Mouse (Mus musculus) stomach, postnatal 0 days (tissue): ENCODE measurements around the gene Arpp21. TPM values are rescaled to one million over a fixed set of nuclear protein-coding genes. Genes with fewer than 3 reads are reported as not detected.

ENCODE experiments used
- ATAC-seq: fragments of 200-750 bp; cut with Nextera tagmentation; 2 replicates; pipeline ENCODE4 v1.8.0; 2017; ENCODE audit not compliant: low FRiP score, low TSS enrichment
- DNase-seq: peaks from one replicate; pipeline ENCODE4 v3.0.0-alpha.2; 2016; ENCODE audit warnings: low spot score
- H3K27ac ChIP-seq: fragments of 300-500 bp; sonication (generic); replicated peaks from 2 replicates; pipeline ENCODE4 v1.5.1; 2014; ENCODE audit warnings: mild to moderate bottlenecking, control low read depth
- H3K27me3 ChIP-seq: fragments of 300-500 bp; sonication (generic); 2 replicates; pipeline ENCODE4 v1.6.1; 2014; ENCODE audit warnings: low read length; ENCODE audit not compliant: control insufficient read depth, insufficient read depth
- H3K36me3 ChIP-seq: fragments of 300-500 bp; sonication (generic); 2 replicates; pipeline ENCODE4 v1.6.1; 2014; ENCODE audit warnings: low read length, mixed read lengths; ENCODE audit not compliant: control insufficient read depth, insufficient read depth
- H3K4me1 ChIP-seq: fragments of 300-500 bp; sonication (generic); replicated peaks from 2 replicates; pipeline ENCODE4 v1.6.1; 2014; ENCODE audit warnings: antibody characterized with exemption; ENCODE audit not compliant: control insufficient read depth, insufficient read depth
- H3K4me2 ChIP-seq: fragments of 300-500 bp; sonication (generic); replicated peaks from 2 replicates; pipeline ENCODE4 v1.6.1; 2014; ENCODE audit warnings: low read depth, mild to moderate bottlenecking, control low read depth, moderate library complexity
- H3K4me3 ChIP-seq: fragments of 300-500 bp; sonication (generic); 2 replicates; pipeline ENCODE4 v1.5.1; 2014; ENCODE audit warnings: low read depth, low read length, control low read depth
- H3K9ac ChIP-seq: fragments of 300-500 bp; sonication (generic); 2 replicates; pipeline ENCODE4 v1.6.1; 2014; ENCODE audit warnings: mild to moderate bottlenecking, low read length, control low read depth, mixed read lengths
- H3K9me3 ChIP-seq: fragments of 300-500 bp; sonication (generic); 2 replicates; pipeline ENCODE4 v1.6.1; 2016; ENCODE audit warnings: low read length; ENCODE audit not compliant: control insufficient read depth
- CTCF ChIP-seq: IDR thresholded peaks from 2 replicates; pipeline ENCODE4 v1.5.1; 2016; ENCODE audit warnings: antibody characterized with exemption, low read depth, mild to moderate bottlenecking, moderate library complexity
- EP300 ChIP-seq: optimal IDR thresholded peaks from 2 replicates; pipeline ENCODE3; 2016; ENCODE audit warnings: antibody characterized with exemption
- WGBS: fragments of 180-500 bp; shearing (Covaris S2); extraction: QIAGEN DNeasy Blood & Tissue Kit; methylation state at CpG from one replicate; pipeline ENCODE4 v1.1.7; 2014; 5-methylcytosine and 5-hydroxymethylcytosine counted together
- microRNA-seq: library from miRNA; unstranded; fragments of <30 nt; microRNA quantifications from one replicate; pipeline ENCODE4, GENCODE M21; 2016
- polyA plus RNA-seq: library from polyadenylated mRNA; unstranded; fragments of >200 nt; fragmentation: Nextera tagmentation; extraction: Ambion mirVana; gene quantifications from 2 replicates; pipeline ENCODE4 v1.2.1, GENCODE M21; 2015

Gene Arpp21
- polyA plus RNA-seq, 1 experiment from 2014 or later: 1.2 TPM

DNA sequence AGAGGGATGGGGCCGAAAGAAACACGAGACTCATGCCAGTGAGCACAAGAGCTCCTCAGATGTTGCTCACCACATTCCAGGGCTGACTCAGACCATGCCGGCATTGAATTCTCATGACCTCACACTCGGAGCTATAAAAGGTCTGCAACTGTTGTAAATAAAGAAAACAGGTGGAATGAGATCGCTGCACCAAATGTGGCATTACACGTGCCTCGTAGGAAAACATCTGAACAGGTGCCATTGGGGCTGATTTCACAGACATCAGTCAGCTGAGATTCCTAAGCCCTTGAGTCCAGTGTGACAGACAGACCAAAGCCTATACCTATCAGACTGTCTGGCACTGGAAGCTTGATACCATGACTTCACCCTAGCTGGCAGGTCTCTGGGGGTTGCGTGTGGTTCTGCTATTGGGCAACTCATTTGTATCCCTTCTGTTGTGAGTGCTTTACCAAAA, 212.1 kb downstream of the Arpp21 start:
- WGBS: 70% methylated on average over 8 of the region's 8 CpGs

DNA sequence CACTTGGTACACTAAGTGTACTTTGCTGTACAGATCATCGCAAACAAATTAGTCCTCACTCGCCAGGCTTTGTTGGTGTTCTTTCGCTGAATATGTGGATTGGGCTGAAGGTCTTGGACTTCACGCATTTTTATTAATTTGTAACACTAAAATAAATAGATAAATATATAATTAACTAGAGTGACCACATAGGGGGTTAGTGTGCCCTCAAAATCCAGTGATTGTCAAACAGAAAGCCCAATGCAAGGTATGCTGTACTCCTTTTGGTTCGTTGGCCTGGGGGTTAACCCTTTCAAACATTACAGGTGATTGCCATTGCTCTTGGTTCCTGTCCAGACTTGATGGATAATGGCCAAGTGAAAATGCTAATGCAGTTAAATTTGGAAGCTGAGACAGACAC, 212.6 kb downstream of the Arpp21 start:
- WGBS: 82% methylated on average over 5 of the region's 5 CpGs

More for the DNA sequence above, 212.1 kb downstream of the Arpp21 start:
- Histone ChIP-seq H3K27me3 (no peaks in the 10 kb centered on the region), H3K9ac (no peak overlapping the region), H3K27ac (no peak overlapping the region), H3K36me3 (no peaks in the 10 kb centered on the region), H3K9me3 (no peaks in the 10 kb centered on the region), H3K4me3 (no peak overlapping the region), H3K4me2 (no peak overlapping the region), H3K4me1 (no peaks in the 10 kb centered on the region)
- no peak for DNase-seq
- no peak for TF ChIP-seq CTCF
- TF ChIP-seq EP300: no peak
- ATAC-seq: no peak

More for the DNA sequence above, 212.6 kb downstream of the Arpp21 start:
- Histone ChIP-seq H3K4me1 (no peaks in the 10 kb centered on the region), H3K9me3 (no peaks in the 10 kb centered on the region), H3K27ac (no peak overlapping the region), H3K9ac (no peak overlapping the region), H3K27me3 (no peaks in the 10 kb centered on the region), H3K4me2 (no peak overlapping the region), H3K4me3 (no peak overlapping the region), H3K36me3 (no peaks in the 10 kb centered on the region)
- DNase-seq: no peak
- no peak for TF ChIP-seq EP300
- no peak for TF ChIP-seq CTCF
- ATAC-seq: no peak

Small RNAs within 50 kb of the gene (microRNA-seq; reads per million reads assigned to microRNA genes)
- gene Mir128-2: 20.9 reads per million, percentile 26 among the genes with 10 or more reads in this experiment
